Mouse (Mus musculus): ENCODE results near the gene Six2. TPM values are rescaled to one million over a fixed set of nuclear protein-coding genes. Genes with fewer than 3 reads are reported as not detected.

The Six2 gene
- 5.4 and 5.6 TPM in 2 replicates for polyA plus RNA-seq (2016; fragmentation: Nextera tagmentation; extraction: Ambion mirVana)

GRCm38 (mm10) chr17:85688236-85688910 is at the start of gene Six2:
Six2 (minus strand) TSS chr17:85688274.
- WGBS: under 1% methylated on average over 55 of the region's 55 CpGs
- Histone ChIP-seq H3K4me1 (replicated peaks) (peaks cover 70% of the 10 kb centered on the region), H3K4me3 (peak within 1 kb of the TSS; percentile 52), H3K27me3 (ENCODE audit: insufficient read depth, poor library complexity, severe bottlenecking) (peaks cover 100% of the 10 kb centered on the region), H3K36me3 (no peaks in the 10 kb centered on the region), H3K9me3 (no peaks in the 10 kb centered on the region), H3K27ac (peak within 1 kb of the TSS; percentile 77)
- DNase-seq (ENCODE audit: low spot score): peak; percentile 98

DNA sequence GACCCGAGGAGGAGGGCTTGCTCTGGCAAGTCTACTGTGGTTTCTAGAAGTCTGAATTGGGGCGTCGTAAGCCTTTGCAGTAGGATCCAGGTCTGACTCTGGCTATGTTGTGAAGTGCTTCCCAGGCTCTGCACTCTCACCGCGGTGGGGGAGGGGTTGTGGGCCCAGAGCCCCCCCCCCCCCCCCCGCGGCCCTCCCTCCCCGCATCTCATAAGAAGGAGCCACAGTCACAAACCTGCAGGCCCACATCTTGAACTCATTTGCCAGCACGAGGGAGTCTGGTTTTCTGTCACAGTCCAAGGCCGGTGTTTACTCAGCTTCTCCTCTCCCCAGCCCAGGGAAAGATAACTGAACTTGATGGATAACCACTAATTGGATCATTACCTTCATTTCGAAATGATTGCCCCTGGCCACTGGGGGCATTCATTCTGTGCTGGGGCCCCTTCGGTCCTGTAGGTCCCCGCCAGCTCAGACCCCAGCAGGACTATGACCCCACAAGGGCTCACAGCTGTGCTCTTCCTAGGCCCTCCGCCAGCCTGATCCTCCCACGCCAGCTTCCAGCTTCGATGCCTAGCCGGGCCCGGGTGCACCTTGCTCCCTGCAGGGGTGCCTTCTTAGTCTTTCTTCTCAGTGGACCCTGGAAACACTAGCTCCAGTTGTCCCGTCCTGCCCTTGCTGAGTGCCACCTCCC is 49.2 kb upstream of the Six2 start:
- H3K36me3 ChIP-seq: no peaks in the 10 kb centered on the region
- H3K9me3 ChIP-seq: no peaks in the 10 kb centered on the region
- H3K27me3 ChIP-seq (ENCODE audit: insufficient read depth, poor library complexity, severe bottlenecking): peaks cover 20% of the 10 kb centered on the region; the same call in 1 of the 2 replicates
- peak; percentile 61 for DNase-seq (ENCODE audit: low spot score)
- no peak overlapping the region for H3K4me3 ChIP-seq
- no peak overlapping the region for H3K27ac ChIP-seq
- H3K4me1 ChIP-seq (replicated peaks): peaks cover 8% of the 10 kb centered on the region
- WGBS: 44% methylated on average over 19 of the region's 19 CpGs

DNA sequence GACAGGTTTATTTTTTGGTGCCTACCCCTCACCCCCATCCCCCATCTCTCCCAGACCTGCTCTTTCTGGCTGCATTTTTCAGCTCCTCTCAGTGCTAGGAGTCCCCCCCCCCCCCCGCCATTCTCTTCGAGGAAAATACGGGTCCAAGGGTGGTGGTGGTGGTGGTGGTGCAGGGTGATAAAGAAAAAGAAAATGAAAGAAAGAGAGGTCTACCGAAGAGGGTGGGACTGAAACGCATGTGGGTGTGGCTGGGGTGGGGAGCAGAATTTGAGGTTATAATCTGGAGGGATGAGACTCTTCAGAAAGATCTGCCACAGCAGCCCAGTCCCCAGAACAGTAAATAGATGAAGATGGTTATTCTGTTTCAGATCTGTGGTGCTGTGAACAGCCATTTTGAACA is 43.3 kb upstream of the Six2 start:
- H3K27me3 ChIP-seq (ENCODE audit: insufficient read depth, poor library complexity, severe bottlenecking): peaks cover 15% of the 10 kb centered on the region; the same call in 1 of the 2 replicates
- H3K4me3 ChIP-seq: no peak overlapping the region
- H3K27ac ChIP-seq: no peak overlapping the region
- 86% methylated on average over 5 of the region's 5 CpGs for WGBS
- no peaks in the 10 kb centered on the region for H3K36me3 ChIP-seq
- H3K9me3 ChIP-seq: no peaks in the 10 kb centered on the region
- DNase-seq (ENCODE audit: low spot score): no peak
- H3K4me1 ChIP-seq (replicated peaks): no peaks in the 10 kb centered on the region

DNA sequence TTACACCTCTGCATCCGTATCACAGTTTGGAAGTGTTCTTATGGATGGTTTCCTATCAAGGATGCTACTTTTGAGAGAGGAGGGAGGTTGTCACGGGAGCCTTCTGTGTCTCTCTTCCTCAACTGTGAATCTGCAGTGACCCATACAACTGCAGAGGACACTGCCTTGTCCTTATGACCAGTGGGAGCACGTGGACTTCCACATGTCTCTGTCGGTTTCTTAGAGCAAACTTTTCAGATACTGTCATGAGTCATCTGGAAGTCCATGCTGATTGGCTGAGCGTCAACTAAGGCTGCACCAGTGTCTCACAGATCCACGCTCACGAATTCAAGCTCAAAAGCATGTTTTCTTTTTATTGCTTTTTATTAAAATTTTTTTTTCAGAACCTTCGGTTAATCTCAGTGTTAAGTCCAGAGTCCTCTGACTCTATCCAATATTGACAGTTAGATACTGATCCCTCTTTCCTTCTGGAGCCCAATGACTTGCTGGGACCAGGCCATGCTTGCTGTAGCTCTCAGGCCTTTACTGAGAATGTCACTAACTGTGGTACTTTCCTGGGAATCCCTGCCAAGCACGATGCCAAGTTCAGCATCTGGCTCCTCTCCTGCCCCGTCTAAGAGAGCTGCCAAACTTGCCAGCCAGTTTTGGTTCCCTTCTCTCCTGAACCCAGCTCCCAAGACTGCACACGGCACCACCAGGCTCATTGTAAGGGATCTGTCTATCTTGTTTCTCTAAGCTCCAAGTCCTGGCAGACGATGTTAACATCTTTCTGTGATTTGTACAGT is 42.3 kb upstream of the Six2 start:
- Histone ChIP-seq H3K4me1 (replicated peaks) (no peaks in the 10 kb centered on the region), H3K36me3 (no peaks in the 10 kb centered on the region), H3K27ac (no peak overlapping the region), H3K27me3 (ENCODE audit: insufficient read depth, poor library complexity, severe bottlenecking) (peaks cover 17% of the 10 kb centered on the region; the same call in 1 of the 2 replicates), H3K4me3 (no peak overlapping the region), H3K9me3 (no peaks in the 10 kb centered on the region)
- no peak for DNase-seq (ENCODE audit: low spot score)
- 91% methylated on average over 12 of the region's 12 CpGs for WGBS

DNA sequence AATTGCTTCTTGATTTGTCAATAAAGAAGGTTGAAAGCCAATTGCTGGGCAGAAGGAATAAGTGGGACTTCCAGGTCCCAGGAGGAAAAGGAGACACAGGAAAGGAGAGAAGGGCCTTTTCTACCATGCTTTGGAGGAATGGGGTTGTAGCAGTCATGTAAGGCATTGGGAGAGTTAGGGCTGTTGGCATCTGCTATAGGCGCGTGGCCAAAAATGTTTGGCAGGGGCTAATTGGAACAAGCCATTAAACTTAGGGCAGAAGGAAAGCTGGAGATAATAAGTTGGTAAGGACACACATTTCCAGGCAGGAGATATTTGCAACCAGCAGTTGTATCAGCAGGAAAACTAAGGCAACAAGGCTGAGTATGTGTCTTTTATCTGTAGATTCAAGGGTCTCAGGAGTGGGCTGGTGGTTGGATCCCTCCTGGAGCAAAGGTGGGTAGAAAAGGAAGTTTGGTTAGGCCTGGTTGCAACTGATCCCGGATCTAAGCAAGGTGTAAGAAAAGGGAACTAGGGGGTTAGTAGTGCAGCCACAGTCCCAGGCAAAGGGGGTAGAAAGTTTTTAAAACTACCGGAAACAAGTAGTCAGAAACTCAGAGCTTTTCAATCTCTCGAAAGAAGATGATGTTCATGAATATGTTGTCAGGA is 40.1 kb upstream of the Six2 start:
- Histone ChIP-seq H3K27me3 (ENCODE audit: insufficient read depth, poor library complexity, severe bottlenecking) (peaks cover 19% of the 10 kb centered on the region; the same call in 1 of the 2 replicates), H3K4me3 (no peak overlapping the region), H3K9me3 (no peaks in the 10 kb centered on the region), H3K27ac (no peak overlapping the region), H3K36me3 (no peaks in the 10 kb centered on the region), H3K4me1 (replicated peaks) (no peaks in the 10 kb centered on the region)
- 92% methylated on average over 5 of the region's 5 CpGs for WGBS
- no peak for DNase-seq (ENCODE audit: low spot score)

- no peak overlapping the region for H3K4me3 ChIP-seq
- H3K9me3 ChIP-seq: no peaks in the 10 kb centered on the region
- no peaks in the 10 kb centered on the region for H3K4me1 ChIP-seq (replicated peaks)
- no peaks in the 10 kb centered on the region for H3K36me3 ChIP-seq
- no peak overlapping the region for H3K27ac ChIP-seq
- H3K27me3 ChIP-seq (ENCODE audit: insufficient read depth, poor library complexity, severe bottlenecking): peaks cover 37% of the 10 kb centered on the region; the same call in 1 of the 2 replicates
- DNase-seq (ENCODE audit: low spot score): no peak
- WGBS: 95% methylated on average over 9 of the region's 9 CpGs
Measured at GRCm38 (mm10) chr17:85725988-85726387, 37.9 kb upstream of the Six2 start.

DNA sequence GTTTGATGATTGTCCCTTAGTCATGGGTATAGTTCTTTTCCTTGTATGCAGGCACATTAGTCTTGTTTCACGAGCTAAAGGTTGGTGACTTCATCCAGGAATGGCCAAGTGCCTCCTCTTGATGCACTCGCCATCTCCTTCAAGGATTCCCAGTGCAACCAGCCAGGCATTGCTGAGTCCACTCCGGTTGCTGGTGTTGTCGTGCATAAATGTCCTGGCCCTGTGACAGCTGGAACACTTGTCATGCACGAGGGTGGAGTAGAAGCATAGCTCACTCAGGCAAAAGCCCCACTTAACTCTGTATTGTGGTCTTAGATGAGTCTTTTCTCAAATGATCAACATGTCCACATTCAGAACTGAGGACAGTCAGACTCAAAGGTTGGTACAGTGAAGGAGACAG is 35.1 kb upstream of the Six2 start:
- 88% methylated on average over 5 of the region's 5 CpGs for WGBS
- no peaks in the 10 kb centered on the region for H3K9me3 ChIP-seq
- no peak for DNase-seq (ENCODE audit: low spot score)

GRCm38 (mm10) chr17:85717266-85717665 is 29.2 kb upstream of the Six2 start:
- H3K27me3 ChIP-seq (ENCODE audit: insufficient read depth, poor library complexity, severe bottlenecking): peaks cover 81% of the 10 kb centered on the region
- no peaks in the 10 kb centered on the region for H3K9me3 ChIP-seq
- 59% methylated on average over 7 of the region's 7 CpGs for WGBS
- H3K36me3 ChIP-seq: no peaks in the 10 kb centered on the region
- no peak overlapping the region for H3K4me3 ChIP-seq
- peak; percentile 53 for DNase-seq (ENCODE audit: low spot score)
- peaks cover 39% of the 10 kb centered on the region for H3K4me1 ChIP-seq (replicated peaks)
- no peak overlapping the region for H3K27ac ChIP-seq

More for the DNA sequence above, 35.1 kb upstream of the Six2 start:
- Histone ChIP-seq H3K36me3 (no peaks in the 10 kb centered on the region), H3K27me3 (ENCODE audit: insufficient read depth, poor library complexity, severe bottlenecking) (peaks cover 51% of the 10 kb centered on the region), H3K4me3 (no peak overlapping the region), H3K4me1 (replicated peaks) (no peaks in the 10 kb centered on the region), H3K27ac (no peak overlapping the region)

DNA sequence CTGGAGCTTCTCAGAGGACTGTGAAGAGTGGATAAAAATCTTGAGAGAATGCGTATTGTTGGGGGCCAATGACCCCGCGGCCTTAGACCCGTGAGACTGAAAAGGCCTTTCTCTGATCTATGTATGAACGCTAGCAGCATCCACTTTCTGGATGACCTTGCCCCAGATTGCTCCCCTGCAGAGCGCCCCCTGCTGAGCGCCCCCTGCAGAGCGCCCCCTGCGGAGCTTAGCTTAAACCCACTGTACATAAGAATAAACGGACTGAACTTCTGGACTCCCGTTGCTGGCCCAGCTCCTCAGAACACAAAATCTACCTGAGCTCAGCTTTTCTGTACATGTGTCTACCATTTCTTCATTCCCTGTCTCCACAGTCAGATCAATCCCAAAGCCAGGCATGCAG is 27.7 kb upstream of the Six2 start:
- no peak for DNase-seq (ENCODE audit: low spot score)
- Histone ChIP-seq H3K9me3 (no peaks in the 10 kb centered on the region), H3K27me3 (ENCODE audit: insufficient read depth, poor library complexity, severe bottlenecking) (peaks cover 83% of the 10 kb centered on the region), H3K4me3 (no peak overlapping the region), H3K36me3 (no peaks in the 10 kb centered on the region), H3K4me1 (replicated peaks) (peaks cover 39% of the 10 kb centered on the region), H3K27ac (no peak overlapping the region; the same call in 1 of the 2 replicates)
- WGBS: 57% methylated on average over 11 of the region's 11 CpGs

DNA sequence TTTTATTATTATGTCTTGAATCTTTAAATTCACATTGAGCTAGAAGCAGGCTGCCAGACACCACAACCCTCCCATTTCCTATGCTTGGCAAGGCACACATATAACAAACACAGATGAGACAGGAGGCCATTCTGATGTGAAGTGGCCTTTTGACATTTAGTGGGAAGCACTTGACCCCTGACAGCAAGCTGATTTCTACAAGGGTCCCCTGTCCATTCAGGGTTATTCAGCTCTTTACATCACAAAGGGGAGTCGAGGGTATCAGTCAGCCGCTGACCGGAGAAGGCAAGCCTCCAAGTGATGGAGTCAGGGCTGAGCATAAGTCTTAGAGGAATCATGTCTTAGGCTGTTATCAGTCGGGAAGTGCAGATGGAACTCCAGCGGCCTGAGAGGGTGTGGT is 26.3 kb upstream of the Six2 start:
- no peaks in the 10 kb centered on the region for H3K36me3 ChIP-seq
- 25% methylated on average over 5 of the region's 5 CpGs for WGBS
- no peak overlapping the region for H3K27ac ChIP-seq
- peaks cover 90% of the 10 kb centered on the region for H3K27me3 ChIP-seq (ENCODE audit: insufficient read depth, poor library complexity, severe bottlenecking)
- no peak overlapping the region for H3K4me3 ChIP-seq
- H3K4me1 ChIP-seq (replicated peaks): peaks cover 39% of the 10 kb centered on the region
- peak; percentile 26 for DNase-seq (ENCODE audit: low spot score)
- H3K9me3 ChIP-seq: peaks cover 5% of the 10 kb centered on the region; the same call in 1 of the 2 replicates

- Histone ChIP-seq H3K27me3 (ENCODE audit: insufficient read depth, poor library complexity, severe bottlenecking) (peaks cover 90% of the 10 kb centered on the region), H3K36me3 (no peaks in the 10 kb centered on the region), H3K9me3 (peaks cover 5% of the 10 kb centered on the region; the same call in 1 of the 2 replicates), H3K4me3 (no peak overlapping the region), H3K4me1 (replicated peaks) (peaks cover 38% of the 10 kb centered on the region), H3K27ac (no peak overlapping the region)
- no peak for DNase-seq (ENCODE audit: low spot score)
- 89% methylated on average over 10 of the region's 10 CpGs for WGBS
Measured at GRCm38 (mm10) chr17:85712874-85713273, 24.8 kb upstream of the Six2 start.

Measured in hindbrain, embryonic 10.5 days (tissue).